Mouse (Mus musculus) kidney, adult 2 months (tissue): ENCODE data around the gene Snip1. TPM values are rescaled to one million over a fixed set of nuclear protein-coding genes. Genes with fewer than 3 reads are reported as not detected.

Experiments used
- DNase-seq: peaks from one replicate; pipeline ENCODE4 v3.0.0; 2021
- H3K27ac ChIP-seq: fragments of 200-500 bp; 2 replicates; pipeline ENCODE4 v1.5.1; 2012; ENCODE audit warnings: low read depth, low read length, control low read depth, inconsistent platforms; ENCODE audit not compliant: insufficient read depth
- H3K27me3 ChIP-seq: fragments of 200-500 bp; replicated peaks from 2 replicates; pipeline ENCODE4 v1.6.1; 2012; ENCODE audit warnings: mild to moderate bottlenecking, moderate library complexity, low read length, inconsistent platforms; ENCODE audit not compliant: control insufficient read depth, insufficient read depth
- H3K36me3 ChIP-seq: fragments of 200-500 bp; 2 replicates; pipeline ENCODE4 v1.6.1; 2012; ENCODE audit warnings: mild to moderate bottlenecking, moderate library complexity, low read length, inconsistent platforms; ENCODE audit not compliant: control insufficient read depth, insufficient read depth
- H3K4me1 ChIP-seq: fragments of 200-500 bp; 2 replicates; pipeline ENCODE4 v1.6.1; 2011; ENCODE audit warnings: low read length; ENCODE audit not compliant: control insufficient read depth, insufficient read depth
- H3K4me3 ChIP-seq: fragments of 200-500 bp; 2 replicates; pipeline ENCODE4 v1.5.1; 2011; ENCODE audit warnings: mild to moderate bottlenecking, low read depth, low read length, control low read depth; ENCODE audit not compliant: insufficient read depth
- CTCF ChIP-seq: fragments of 200-500 bp; conservative IDR thresholded peaks from 2 replicates; pipeline ENCODE4 v1.5.1; 2011; ENCODE audit warnings: low read depth, mild to moderate bottlenecking, control low read depth, low read length, moderate library complexity, mixed read lengths; ENCODE audit not compliant: insufficient read depth, insufficient read length
- POLR2A ChIP-seq: fragments of 200-500 bp; IDR thresholded peaks from one replicate; pipeline ENCODE4 v1.6.1; 2011; ENCODE audit warnings: low read depth, low read length, control low read depth
- WGBS: fragments of 180-500 bp; shearing (Covaris S2); methylation state at CpG from one replicate; pipeline ENCODE4 v1.1.7; 2018; 5-methylcytosine and 5-hydroxymethylcytosine counted together
- polyA plus RNA-seq: library from polyadenylated mRNA; depleted of rRNA; stranded (reverse); fragments of >200 nt; gene quantifications from 2 replicates; pipeline ENCODE4 v1.2.3, GENCODE M21; 2012; rRNA removed

Snip1 gene
- polyA plus RNA-seq = 7.3 and 8.3 TPM in 2 replicates

GRCm38 (mm10) chr4:125066490-125067370, at the start of gene Snip1:
Gene Snip1, plus strand, starts transcription at chr4:125066672.
- peak; percentile 97 for DNase-seq
- H3K4me1 ChIP-seq = peaks cover 6% of the 10 kb centered on the region; the same call in 1 of the 2 replicates
- TF ChIP-seq POLR2A = peak; percentile 75
- no peak for TF ChIP-seq CTCF
- under 1% methylated on average over 78 of the region's 78 CpGs for WGBS
- H3K27me3 ChIP-seq = no peaks in the 10 kb centered on the region
- peak within 1 kb of the TSS; percentile 90 for H3K4me3 ChIP-seq
- H3K36me3 ChIP-seq = 0 out of 2 replicates have a peak, but pooled peaks cover 2% of the 10 kb centered on the region
- 0 out of 2 replicates have a peak within 1 kb of the TSS, but pooled peaks have one; percentile 36 for H3K27ac ChIP-seq

GRCm38 (mm10) chr4:125017431-125017830, 49.0 kb upstream of the Snip1 start:
- no peak overlapping the region for H3K27ac ChIP-seq
- peak; percentile 10 for DNase-seq
- H3K27me3 ChIP-seq = no peaks in the 10 kb centered on the region
- no peak overlapping the region for H3K4me3 ChIP-seq
- WGBS = 71% methylated on average over 11 of the region's 11 CpGs
- H3K4me1 ChIP-seq = no peaks in the 10 kb centered on the region
- no peak for TF ChIP-seq CTCF
- no peak for TF ChIP-seq POLR2A
- H3K36me3 ChIP-seq = no peaks in the 10 kb centered on the region

GRCm38 (mm10) chr4:125020780-125021538, 45.5 kb upstream of the Snip1 start:
- H3K4me3 ChIP-seq = no peak overlapping the region
- no peak for DNase-seq
- H3K27ac ChIP-seq = no peak overlapping the region
- TF ChIP-seq POLR2A = no peak
- no peak for TF ChIP-seq CTCF
- H3K36me3 ChIP-seq = no peaks in the 10 kb centered on the region
- no peaks in the 10 kb centered on the region for H3K27me3 ChIP-seq
- WGBS = 32% methylated on average over 11 of the region's 11 CpGs
- no peaks in the 10 kb centered on the region for H3K4me1 ChIP-seq

- peak; percentile 77 for TF ChIP-seq POLR2A
- no peak for TF ChIP-seq CTCF
- no peak overlapping the region for H3K27ac ChIP-seq
- DNase-seq = peak; percentile 97
- peak overlapping the region; percentile 93 for H3K4me3 ChIP-seq
- H3K36me3 ChIP-seq = no peaks in the 10 kb centered on the region
- WGBS = under 1% methylated on average over 50 of the region's 50 CpGs
- no peaks in the 10 kb centered on the region for H3K27me3 ChIP-seq
- no peaks in the 10 kb centered on the region; the same call in 1 of the 2 replicates for H3K4me1 ChIP-seq
Measured at GRCm38 (mm10) chr4:125029891-125030614, 36.4 kb upstream of the Snip1 start.

- Histone ChIP-seq H3K27me3 (no peaks in the 10 kb centered on the region), H3K4me3 (no peak overlapping the region), H3K4me1 (no peaks in the 10 kb centered on the region), H3K36me3 (no peaks in the 10 kb centered on the region; the same call in 1 of the 2 replicates), H3K27ac (no peak overlapping the region)
- 79% methylated on average over 4 of the region's 4 CpGs for WGBS
- no peak for TF ChIP-seq POLR2A
- no peak for DNase-seq
Measured at GRCm38 (mm10) chr4:125034341-125034740, 32.1 kb upstream of the Snip1 start.

- Histone ChIP-seq H3K27ac (no peak overlapping the region), H3K27me3 (no peaks in the 10 kb centered on the region), H3K4me3 (no peak overlapping the region), H3K36me3 (peaks cover 10% of the 10 kb centered on the region), H3K4me1 (no peaks in the 10 kb centered on the region)
- 82% methylated on average over 7 of the region's 7 CpGs for WGBS
- TF ChIP-seq CTCF = no peak
- TF ChIP-seq POLR2A = no peak
- no peak for DNase-seq
Measured at GRCm38 (mm10) chr4:125044454-125044853, 22.0 kb upstream of the Snip1 start.
